Mouse (Mus musculus): Measurements from ENCODE around the gene Zfp644.

DNA sequence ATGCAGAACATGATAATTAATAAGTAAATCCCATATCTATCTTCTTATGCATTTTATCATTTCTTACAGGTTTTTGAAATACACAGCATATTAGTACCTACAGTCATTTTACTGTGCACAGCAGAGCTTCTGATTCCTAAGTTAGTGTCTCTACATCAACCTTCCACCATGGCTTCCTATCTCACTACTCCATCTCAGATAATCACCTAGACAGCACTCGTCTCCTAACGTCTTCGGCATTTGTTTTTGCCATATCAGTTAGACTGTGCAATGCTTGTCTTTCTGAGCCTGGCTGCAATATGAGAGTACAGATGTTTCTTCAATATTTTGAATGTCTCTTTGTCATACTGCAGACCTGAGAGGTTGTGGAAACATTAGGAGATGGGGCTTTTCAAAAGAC is 9.3 kb upstream of the Zfp644 start:
- no peak for TF ChIP-seq CTCF (IDR thresholded peaks at IDR 0.05; ENCODE audit: low read depth, low read length)
- no peak for TF ChIP-seq POLR2A (IDR thresholded peaks at IDR 0.05; ENCODE audit: extremely low read depth, insufficient read depth, low read length)

Measured in liver, adult 2 months (tissue).